Mouse (Mus musculus): ENCODE measurements around the gene Mmp15. TPM values are rescaled to one million over a fixed set of nuclear protein-coding genes. Genes with fewer than 3 reads are reported as not detected.

Gene Mmp15
- polyA plus RNA-seq, 1 experiment from 2014 or later = 0.85 TPM

DNA sequence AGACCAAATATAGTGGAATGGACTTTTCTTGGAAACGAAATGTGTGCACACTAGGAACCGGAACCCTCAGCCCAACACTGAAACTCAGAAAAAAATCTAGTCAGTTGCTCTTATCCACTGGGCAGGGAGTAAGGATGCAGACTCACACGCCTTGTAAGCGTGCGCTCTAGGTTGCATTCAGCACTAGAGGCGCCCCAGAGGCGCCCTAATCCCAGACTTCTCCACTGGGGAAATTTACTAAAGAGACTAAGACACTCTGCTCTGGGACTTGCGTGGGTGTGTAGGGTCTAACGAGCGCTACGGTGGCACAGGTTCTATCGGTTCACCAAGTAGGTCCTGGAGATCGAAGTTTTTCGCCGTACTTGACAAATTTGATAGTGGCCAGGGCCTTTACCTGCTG, 607 bp upstream of the Mmp15 start:
- peak overlapping the region; percentile 64 for H3K4me2 ChIP-seq (ENCODE audit: low read depth, low read length)
- H3K9ac ChIP-seq (ENCODE audit: low read depth, low read length) = no peak overlapping the region
- WGBS (ENCODE audit: insufficient replicate concordance) = 4% methylated on average over 15 of the region's 15 CpGs
- no peaks in the 10 kb centered on the region; the same call in 1 of the 2 replicates for H3K4me1 ChIP-seq (ENCODE audit: control insufficient read depth, low read depth, low read length)
- H3K9me3 ChIP-seq (replicated peaks; ENCODE audit: control insufficient read depth, low read length) = no peaks in the 10 kb centered on the region
- ATAC-seq (ENCODE audit: low read depth) = no peak
- peaks cover 47% of the 10 kb centered on the region for H3K27me3 ChIP-seq (ENCODE audit: control insufficient read depth, insufficient read depth, low read depth, low read length)
- no peaks in the 10 kb centered on the region for H3K36me3 ChIP-seq (ENCODE audit: control insufficient read depth, insufficient read depth)
- H3K4me3 ChIP-seq (ENCODE audit: low read depth, low read length) = peak overlapping the region; percentile 59; the same call in 1 of the 2 replicates
- no peak overlapping the region for H3K27ac ChIP-seq (ENCODE audit: low read length)

DNA sequence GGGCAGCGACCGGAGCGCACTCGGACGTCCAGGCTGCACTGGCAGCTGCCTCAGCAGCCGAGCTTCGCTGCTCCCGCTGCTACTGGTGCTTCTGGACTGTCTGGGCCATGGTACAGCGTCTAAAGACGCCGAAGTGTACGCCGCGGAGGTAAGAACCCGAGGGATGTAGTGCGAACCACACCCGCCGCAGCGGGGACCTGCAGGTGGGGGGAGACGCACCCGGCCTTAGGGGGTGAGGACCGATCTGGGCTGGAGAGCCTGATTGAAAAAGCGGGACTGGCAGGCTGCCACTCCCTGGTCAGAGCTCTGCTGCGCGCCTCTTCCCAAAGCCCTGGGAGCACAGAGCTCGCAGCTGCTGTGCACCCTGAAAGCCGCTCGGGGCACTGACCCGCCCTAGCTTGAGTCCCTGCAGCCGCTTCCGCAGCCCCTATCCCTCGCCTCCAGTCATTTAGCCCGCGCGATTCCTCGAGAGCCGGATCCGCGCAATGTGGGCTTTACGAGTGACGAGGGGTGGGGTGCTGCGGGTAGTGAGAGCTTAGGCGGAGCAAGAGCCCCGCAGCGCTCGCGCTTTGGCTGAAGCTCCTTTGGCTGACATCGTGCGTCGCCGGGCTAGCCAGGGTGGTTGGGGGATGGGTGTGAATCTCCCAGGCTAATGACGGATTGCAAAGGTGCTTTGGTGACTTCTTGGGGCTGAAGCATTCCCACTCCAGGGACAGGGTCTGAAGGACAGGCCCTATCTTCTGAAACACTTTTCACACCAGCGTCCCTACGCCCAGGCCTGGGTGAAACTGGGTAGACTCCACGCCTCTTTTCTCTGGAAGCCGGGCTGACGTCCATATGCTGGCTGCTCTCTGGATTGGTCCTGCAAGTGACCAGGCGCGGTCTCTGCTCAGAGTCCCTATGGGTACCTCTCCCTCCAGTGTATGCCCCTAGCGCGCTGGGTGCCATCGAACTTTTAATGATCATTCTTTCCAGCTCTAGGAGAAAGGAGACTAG, 1.1 kb downstream of the Mmp15 start:
- Histone ChIP-seq H3K27ac (ENCODE audit: low read length) (no peak overlapping the region), H3K36me3 (ENCODE audit: control insufficient read depth, insufficient read depth) (no peaks in the 10 kb centered on the region), H3K4me3 (ENCODE audit: low read depth, low read length) (peak overlapping the region; percentile 59), H3K4me1 (ENCODE audit: control insufficient read depth, low read depth, low read length) (no peaks in the 10 kb centered on the region; the same call in 1 of the 2 replicates), H3K4me2 (ENCODE audit: low read depth, low read length) (peak overlapping the region; percentile 64), H3K9me3 (replicated peaks; ENCODE audit: control insufficient read depth, low read length) (no peaks in the 10 kb centered on the region), H3K9ac (ENCODE audit: low read depth, low read length) (peak overlapping the region; percentile 56), H3K27me3 (ENCODE audit: control insufficient read depth, insufficient read depth, low read depth, low read length) (peaks cover 47% of the 10 kb centered on the region)
- peak; percentile 41; the same call in 1 of the 2 replicates for ATAC-seq (ENCODE audit: low read depth)
- 6% methylated on average over 62 of the region's 62 CpGs for WGBS (ENCODE audit: insufficient replicate concordance)

DNA sequence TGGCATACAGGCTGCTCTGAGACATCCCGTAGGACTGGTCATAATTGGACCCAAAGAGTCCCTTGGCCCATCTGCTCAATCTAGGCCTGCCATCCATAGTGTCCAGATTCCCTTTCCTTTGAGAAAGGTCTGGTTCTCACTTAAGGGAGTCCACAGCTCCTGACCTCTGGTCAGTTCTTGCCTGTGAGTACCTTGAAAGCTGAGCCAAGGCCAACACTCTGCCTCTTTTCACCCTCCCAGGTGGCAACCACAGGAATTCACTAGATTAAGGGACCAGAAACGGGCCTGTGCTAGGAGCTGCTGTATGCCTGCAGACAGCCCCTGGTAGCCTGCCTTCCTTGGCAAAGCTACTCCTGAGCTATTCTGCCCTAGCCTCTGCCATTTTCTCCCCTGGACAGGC, 2.5 kb downstream of the Mmp15 start:
- Histone ChIP-seq H3K36me3 (ENCODE audit: control insufficient read depth, insufficient read depth) (no peaks in the 10 kb centered on the region), H3K9ac (ENCODE audit: low read depth, low read length) (no peak overlapping the region), H3K27me3 (ENCODE audit: control insufficient read depth, insufficient read depth, low read depth, low read length) (peaks cover 45% of the 10 kb centered on the region), H3K4me1 (ENCODE audit: control insufficient read depth, low read depth, low read length) (peaks cover 9% of the 10 kb centered on the region), H3K27ac (ENCODE audit: low read length) (no peak overlapping the region), H3K9me3 (replicated peaks; ENCODE audit: control insufficient read depth, low read length) (no peaks in the 10 kb centered on the region), H3K4me3 (ENCODE audit: low read depth, low read length) (no peak overlapping the region), H3K4me2 (ENCODE audit: low read depth, low read length) (no peak overlapping the region)
- no peak for ATAC-seq (ENCODE audit: low read depth)
- 61% methylated on average over 2 of the region's 2 CpGs for WGBS (ENCODE audit: insufficient replicate concordance)

DNA sequence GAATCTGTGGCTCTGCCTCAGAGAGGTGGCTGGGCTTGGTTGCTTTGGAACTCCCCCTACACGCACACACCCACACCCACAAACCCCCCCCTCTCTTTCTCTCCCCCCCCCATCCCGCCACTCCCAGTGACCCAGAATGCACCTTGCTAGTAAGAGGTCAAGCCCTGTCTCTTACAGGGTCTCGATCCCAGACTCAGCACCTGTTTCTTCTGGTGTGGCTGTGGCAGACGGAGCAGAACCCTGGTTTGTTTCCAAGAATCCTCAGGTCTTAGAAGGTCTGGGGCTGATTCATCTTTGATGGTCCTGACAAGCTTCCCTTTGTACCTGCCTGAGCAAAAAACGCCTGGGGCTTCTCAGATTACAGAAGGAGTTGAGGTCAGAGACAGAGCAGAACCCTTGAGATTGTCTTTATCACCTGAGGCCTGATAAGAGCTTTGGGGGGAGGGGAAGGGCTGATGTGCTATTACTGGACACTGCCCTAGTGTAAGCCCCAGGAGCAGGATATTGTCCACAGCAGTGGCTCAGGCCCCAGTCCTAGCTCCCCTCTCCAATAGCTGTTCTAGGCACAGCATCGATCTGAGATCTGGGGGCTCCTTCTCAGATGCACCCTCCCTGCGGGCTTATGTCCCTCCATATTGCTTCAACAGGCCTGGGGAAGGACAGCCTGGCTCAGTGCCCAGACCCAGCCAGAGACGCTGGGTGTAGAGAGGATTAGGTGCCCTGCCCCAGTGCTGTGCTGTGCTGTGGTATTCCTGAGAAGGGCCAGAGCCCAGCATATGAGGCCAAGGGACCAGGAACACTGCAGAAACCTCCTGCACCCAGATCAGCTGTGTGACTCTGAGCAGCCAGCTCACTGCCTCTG, 6.7 kb downstream of the Mmp15 start:
- Histone ChIP-seq H3K27ac (ENCODE audit: low read length) (no peak overlapping the region), H3K9me3 (replicated peaks; ENCODE audit: control insufficient read depth, low read length) (no peaks in the 10 kb centered on the region), H3K27me3 (ENCODE audit: control insufficient read depth, insufficient read depth, low read depth, low read length) (peaks cover 9% of the 10 kb centered on the region), H3K4me2 (ENCODE audit: low read depth, low read length) (no peak overlapping the region), H3K36me3 (ENCODE audit: control insufficient read depth, insufficient read depth) (no peaks in the 10 kb centered on the region), H3K4me3 (ENCODE audit: low read depth, low read length) (no peak overlapping the region), H3K9ac (ENCODE audit: low read depth, low read length) (no peak overlapping the region), H3K4me1 (ENCODE audit: control insufficient read depth, low read depth, low read length) (peaks cover 25% of the 10 kb centered on the region)
- no peak for ATAC-seq (ENCODE audit: low read depth)
- WGBS (ENCODE audit: insufficient replicate concordance) = 33% methylated on average over 8 of the region's 8 CpGs

DNA sequence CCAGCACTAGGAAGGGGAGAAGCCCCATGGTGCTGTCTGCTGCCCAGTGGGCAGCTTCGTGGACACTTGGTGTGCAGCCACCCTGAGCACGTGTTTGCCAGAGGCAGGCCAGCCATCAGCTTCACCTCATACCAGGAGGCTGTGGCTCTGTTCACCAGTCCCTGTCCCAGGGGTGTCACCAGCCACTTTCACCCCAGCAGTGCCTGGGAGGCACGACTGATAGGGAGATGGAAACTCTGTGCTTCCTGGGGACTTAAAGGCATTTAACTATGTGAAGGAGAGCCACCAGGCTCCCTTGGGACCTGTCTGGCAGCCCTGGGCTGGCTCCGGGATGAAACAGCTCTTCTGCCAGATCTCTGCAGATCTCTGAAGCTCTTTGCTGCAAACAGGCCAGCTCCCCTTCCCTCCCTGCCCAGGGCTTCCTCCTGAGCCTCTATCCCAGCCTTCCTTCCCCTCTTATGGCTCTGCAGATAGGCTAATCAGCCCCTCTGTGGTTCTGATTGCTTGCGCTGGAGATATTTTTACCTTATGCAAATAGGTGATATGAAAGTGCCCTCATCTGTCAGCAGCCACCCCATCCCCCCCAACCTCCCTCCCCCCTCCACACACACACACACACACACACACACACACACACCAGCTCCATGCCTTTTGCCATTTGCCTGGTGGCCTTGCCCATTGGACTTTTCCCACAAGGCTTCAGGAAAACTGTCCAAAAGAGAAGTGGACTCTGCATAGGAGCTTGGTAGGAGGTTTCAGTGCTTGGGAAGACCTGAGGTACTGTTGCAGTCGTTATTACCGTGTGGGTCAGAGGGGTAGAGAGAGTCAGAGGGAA, 8.3 kb downstream of the Mmp15 start:
- Histone ChIP-seq H3K27me3 (ENCODE audit: control insufficient read depth, insufficient read depth, low read depth, low read length) (no peaks in the 10 kb centered on the region), H3K4me2 (ENCODE audit: low read depth, low read length) (0 out of 2 replicates have a peak overlapping the region, but pooled peaks have one; percentile 0), H3K27ac (ENCODE audit: low read length) (peak overlapping the region; percentile 41; the same call in 1 of the 2 replicates), H3K4me1 (ENCODE audit: control insufficient read depth, low read depth, low read length) (peaks cover 25% of the 10 kb centered on the region), H3K36me3 (ENCODE audit: control insufficient read depth, insufficient read depth) (no peaks in the 10 kb centered on the region), H3K4me3 (ENCODE audit: low read depth, low read length) (no peak overlapping the region), H3K9me3 (replicated peaks; ENCODE audit: control insufficient read depth, low read length) (no peaks in the 10 kb centered on the region), H3K9ac (ENCODE audit: low read depth, low read length) (no peak overlapping the region)
- peak; percentile 65 for ATAC-seq (ENCODE audit: low read depth)
- WGBS (ENCODE audit: insufficient replicate concordance) = 21% methylated on average over 7 of the region's 7 CpGs

DNA sequence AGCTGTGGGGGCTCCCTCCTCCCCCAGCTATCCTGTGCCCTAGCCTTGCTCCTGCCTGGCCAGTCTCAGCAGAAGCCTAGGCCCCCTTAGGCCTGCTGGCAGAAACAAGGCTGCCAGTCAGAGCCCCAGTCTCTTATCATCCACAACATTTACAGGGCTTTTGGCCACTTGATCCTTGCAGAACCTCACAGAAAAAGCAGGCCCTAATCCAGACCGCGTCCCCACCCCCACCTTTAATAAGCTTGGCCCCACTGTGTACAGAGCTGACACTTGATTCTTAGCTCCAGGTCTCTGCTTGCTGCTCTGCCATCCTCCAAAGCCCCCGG, 8.9 kb downstream of the Mmp15 start:
- Histone ChIP-seq H3K4me1 (ENCODE audit: control insufficient read depth, low read depth, low read length) (peaks cover 25% of the 10 kb centered on the region), H3K4me2 (ENCODE audit: low read depth, low read length) (no peak overlapping the region), H3K9ac (ENCODE audit: low read depth, low read length) (no peak overlapping the region), H3K4me3 (ENCODE audit: low read depth, low read length) (no peak overlapping the region), H3K36me3 (ENCODE audit: control insufficient read depth, insufficient read depth) (no peaks in the 10 kb centered on the region), H3K9me3 (replicated peaks; ENCODE audit: control insufficient read depth, low read length) (no peaks in the 10 kb centered on the region), H3K27me3 (ENCODE audit: control insufficient read depth, insufficient read depth, low read depth, low read length) (no peaks in the 10 kb centered on the region), H3K27ac (ENCODE audit: low read length) (no peak overlapping the region)
- WGBS (ENCODE audit: insufficient replicate concordance) = 39% methylated on average over 3 of the region's 3 CpGs
- peak; percentile 52 for ATAC-seq (ENCODE audit: low read depth)

DNA sequence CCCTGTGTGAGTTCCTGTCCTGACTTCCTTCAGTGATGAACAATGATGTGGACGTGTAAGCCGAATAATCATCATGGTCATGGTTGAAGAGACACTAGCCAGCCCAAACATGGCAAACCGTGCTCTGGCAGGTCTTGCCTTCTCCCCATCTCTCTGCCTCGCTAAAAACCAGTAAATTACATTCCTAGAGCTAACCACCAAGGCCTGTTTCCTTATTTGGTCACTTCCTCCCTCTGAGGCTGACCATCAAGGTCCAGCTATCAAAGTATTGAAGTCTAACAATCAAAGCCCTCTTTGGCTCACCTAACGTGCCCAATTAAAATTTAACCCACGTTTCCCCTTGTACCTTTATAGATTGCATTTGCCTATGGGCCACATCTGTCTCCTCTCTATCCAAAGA, 10.2 kb downstream of the Mmp15 start:
- H3K27me3 ChIP-seq (ENCODE audit: control insufficient read depth, insufficient read depth, low read depth, low read length) = no peaks in the 10 kb centered on the region
- H3K4me2 ChIP-seq (ENCODE audit: low read depth, low read length) = no peak overlapping the region
- H3K4me1 ChIP-seq (ENCODE audit: control insufficient read depth, low read depth, low read length) = peaks cover 25% of the 10 kb centered on the region
- 55% methylated on average over 6 of the region's 6 CpGs for WGBS (ENCODE audit: insufficient replicate concordance)
- H3K4me3 ChIP-seq (ENCODE audit: low read depth, low read length) = no peak overlapping the region
- no peak overlapping the region for H3K9ac ChIP-seq (ENCODE audit: low read depth, low read length)
- ATAC-seq (ENCODE audit: low read depth) = no peak
- no peak overlapping the region for H3K27ac ChIP-seq (ENCODE audit: low read length)
- no peaks in the 10 kb centered on the region for H3K9me3 ChIP-seq (replicated peaks; ENCODE audit: control insufficient read depth, low read length)
- H3K36me3 ChIP-seq (ENCODE audit: control insufficient read depth, insufficient read depth) = no peaks in the 10 kb centered on the region

DNA sequence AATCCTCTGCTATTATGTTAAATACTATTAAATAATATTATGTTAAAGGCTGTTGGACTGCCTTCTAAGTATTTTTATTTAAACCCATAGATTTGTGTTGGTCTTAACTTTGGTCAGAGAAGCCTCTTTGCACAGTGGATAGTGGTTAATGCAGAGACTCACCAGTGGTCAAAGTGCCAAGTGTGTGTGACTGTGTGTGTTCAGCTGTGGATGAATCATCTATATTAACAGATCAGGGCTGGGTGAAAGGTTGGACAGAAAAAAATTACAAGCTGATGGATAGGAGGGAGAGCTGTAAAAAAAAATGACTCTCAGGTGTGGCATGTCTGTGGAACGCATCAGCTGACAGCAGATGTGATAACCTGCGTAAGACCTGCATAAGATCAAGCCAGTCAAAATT, 11.8 kb downstream of the Mmp15 start:
- Histone ChIP-seq H3K36me3 (ENCODE audit: control insufficient read depth, insufficient read depth) (no peaks in the 10 kb centered on the region), H3K9ac (ENCODE audit: low read depth, low read length) (no peak overlapping the region), H3K4me1 (ENCODE audit: control insufficient read depth, low read depth, low read length) (peaks cover 23% of the 10 kb centered on the region), H3K27me3 (ENCODE audit: control insufficient read depth, insufficient read depth, low read depth, low read length) (no peaks in the 10 kb centered on the region), H3K4me2 (ENCODE audit: low read depth, low read length) (no peak overlapping the region), H3K4me3 (ENCODE audit: low read depth, low read length) (no peak overlapping the region), H3K9me3 (replicated peaks; ENCODE audit: control insufficient read depth, low read length) (no peaks in the 10 kb centered on the region), H3K27ac (ENCODE audit: low read length) (no peak overlapping the region)
- 83% methylated on average over 2 of the region's 2 CpGs for WGBS (ENCODE audit: insufficient replicate concordance)
- ATAC-seq (ENCODE audit: low read depth) = no peak

Measured in liver, embryonic 16.5 days (tissue).